Mouse (Mus musculus): ENCODE data around the gene Ppp1r12a.

Gene Ppp1r12a

DNA sequence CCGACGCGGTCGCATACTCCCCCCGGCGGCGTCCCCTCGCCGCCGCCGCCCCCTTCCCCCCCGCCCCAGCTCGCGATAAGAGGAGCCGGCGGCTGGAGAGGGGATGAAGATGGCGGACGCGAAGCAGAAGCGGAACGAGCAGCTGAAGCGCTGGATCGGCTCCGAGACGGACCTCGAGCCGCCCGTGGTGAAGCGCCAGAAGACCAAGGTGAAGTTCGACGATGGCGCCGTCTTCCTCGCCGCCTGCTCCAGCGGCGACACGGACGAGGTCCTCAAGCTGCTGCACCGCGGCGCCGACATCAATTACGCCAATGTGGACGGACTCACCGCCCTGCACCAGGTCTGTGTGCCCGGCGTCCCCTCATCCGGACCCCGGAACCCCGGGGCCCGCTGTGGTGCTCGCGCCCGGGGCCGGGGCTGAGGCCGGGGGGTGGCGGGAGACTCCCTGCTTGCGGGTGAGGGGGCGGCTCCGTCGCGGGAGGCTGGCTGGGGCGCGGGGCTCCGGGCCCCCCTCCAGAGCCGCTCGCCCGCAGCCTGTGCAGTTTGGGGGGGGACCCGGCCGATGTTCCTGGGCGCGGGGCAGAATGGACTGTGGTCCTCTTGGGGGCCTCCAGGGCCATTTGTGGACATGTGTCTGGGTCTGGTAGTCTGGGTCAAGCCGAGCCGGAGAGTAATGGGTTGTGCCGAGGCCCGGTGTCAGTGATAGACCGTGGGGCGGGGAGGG is 466 bp downstream of the Ppp1r12a start:
- no peak for DNase-seq (ENCODE audit: low spot score)

DNA sequence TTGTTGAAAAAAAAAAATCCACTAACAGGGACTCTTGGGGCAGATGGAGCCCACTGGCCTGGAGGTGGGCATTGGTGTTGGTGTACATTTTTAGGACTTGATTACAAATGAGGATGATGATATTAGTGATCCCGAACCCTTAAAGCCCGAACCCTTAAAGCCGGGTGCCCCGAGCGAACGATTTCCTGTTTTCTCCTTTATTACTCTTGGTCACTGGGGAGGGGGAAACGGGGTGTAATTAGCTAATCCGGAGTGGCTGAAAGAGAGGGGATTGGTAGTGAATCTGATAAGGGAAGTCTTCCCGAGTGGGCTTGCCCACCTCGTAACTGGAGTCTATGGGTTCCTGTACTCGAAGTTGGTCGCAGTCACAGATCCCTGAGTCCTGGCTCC is 1.0 kb downstream of the Ppp1r12a start:
- no peak for DNase-seq (ENCODE audit: low spot score)

DNA sequence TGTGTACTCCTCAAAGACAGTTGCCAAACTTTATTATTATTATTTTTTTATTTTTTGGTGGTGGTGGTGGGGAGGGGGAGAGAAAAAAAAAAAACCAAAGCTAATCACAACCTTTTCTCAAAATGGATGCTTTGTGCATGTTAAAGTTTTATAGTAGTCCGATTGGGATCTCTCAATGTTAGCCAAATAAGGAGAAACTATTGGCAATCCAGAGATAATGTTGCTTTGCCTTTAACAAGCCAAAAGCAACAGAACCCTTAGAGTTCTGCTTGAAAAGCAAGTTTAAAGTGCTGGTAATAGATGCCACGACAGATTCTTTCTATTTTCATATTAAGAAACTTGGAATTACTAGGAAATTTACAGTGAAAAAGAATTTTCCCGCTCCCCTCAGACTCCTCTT is 1.5 kb downstream of the Ppp1r12a start:
- DNase-seq (ENCODE audit: low spot score), result no peak

DNA sequence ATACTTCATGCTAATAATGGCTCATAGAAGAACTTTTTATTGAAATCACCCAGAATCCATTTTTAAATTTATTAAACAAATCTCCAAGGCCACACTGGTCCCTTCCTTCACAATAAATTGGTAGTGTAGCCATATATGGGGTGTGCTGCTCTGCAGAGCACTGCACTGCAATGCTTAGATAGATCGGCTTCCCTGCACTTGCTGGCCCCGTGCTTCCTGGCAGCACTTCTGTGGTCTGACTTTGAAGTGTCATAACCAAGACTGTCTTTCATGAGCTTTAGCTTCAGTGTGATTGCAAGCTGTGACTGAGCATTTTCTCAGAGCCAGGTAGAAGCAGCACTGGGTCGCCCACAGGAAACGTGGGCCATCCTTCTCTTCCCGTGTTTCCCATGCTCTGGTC is 5.8 kb downstream of the Ppp1r12a start:
- DNase-seq (ENCODE audit: low spot score), result no peak

DNA sequence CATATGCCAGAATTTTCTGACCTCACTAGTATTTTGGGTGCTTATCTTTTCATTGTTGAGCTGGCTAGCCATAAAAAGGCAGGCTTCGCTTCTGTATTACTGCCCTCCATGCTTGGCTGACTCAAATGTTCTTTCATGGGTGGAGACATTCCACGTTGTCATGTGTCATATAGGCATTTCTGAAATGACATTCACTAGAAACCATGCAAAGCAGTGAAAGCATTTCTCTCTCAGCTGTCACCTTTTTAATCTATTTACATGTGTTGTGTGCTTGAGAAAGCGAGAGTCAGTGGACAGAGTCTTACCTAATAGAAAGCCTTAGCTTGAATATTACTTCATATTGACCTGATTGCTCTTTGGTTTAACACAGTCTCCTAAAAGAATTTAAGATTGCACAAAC is 8.8 kb downstream of the Ppp1r12a start:
- no peak for DNase-seq (ENCODE audit: low spot score)

DNA sequence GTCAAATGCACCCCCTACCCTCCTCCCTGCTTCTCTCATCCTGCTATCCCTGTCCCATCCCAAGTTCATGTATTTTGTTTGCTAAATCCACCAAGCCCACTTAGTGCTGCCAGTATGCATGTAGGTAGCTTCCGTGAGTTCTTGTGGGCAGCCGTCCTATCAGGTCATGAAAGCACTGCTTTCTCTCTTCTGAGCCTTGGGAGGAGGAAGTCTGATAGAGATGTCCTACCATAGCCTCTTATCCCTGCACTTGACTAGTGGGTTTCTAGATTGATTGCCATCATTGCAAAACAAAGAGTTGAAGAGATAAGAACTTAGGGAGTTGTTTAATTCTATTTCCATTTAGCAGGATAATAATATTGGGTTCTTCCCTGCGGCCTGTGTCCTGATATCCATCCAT is 9.6 kb downstream of the Ppp1r12a start:
- no peak for DNase-seq (ENCODE audit: low spot score)

DNA sequence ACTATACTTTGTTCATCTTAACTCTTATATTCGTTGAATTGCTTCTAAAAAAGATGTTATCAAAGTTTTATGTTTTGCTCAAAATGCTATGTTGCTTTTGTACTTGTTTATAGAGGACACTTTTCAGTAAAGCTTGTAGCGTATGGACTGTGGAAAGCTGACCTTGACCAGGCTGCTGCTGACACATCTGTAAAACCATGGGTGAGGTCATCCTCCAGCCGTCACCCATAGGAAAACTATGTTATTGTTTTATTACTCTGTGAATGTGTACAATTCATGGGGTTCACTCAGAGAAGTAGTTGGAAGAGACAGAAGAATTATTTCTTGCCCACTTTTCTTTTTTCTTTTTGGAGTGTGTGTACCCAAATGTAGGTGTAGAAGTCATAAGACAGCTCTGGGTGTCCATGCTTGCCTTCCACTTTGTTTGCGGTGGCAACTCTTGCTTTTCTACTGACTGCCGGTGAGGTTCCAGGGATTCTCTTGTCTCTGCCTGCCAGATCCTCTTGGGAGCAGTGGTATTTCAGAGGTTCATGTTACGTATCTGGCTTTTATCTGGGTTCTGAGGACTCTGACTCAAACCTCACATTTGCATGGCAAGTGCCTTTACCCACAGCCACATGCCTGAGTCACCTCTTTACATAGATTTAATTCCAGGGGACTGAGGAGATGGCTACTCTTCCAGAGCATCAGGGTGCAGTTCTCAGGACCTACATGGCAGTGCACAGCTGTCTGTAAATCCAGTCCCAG is 11.0 kb downstream of the Ppp1r12a start:
- no peak for DNase-seq (ENCODE audit: low spot score)

DNA sequence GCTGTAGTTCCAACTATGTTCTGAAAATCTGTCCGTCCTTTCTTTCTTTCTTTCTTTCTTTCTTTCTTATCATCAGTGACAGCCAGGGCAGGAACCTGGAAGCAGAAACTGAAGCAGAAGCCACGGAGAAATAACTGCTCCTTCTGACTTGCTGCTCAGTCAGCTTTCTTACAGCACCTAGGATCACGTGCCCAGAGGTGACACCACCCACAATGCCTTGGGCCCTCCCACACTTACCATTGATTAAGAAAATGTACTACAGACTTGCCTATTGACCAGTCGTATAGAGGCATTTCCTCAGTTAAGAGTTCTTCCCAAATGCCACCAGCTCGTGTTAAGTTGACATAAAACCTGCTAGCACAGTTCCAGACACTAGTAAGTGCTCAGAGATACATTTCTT is 12.1 kb downstream of the Ppp1r12a start:
- DNase-seq (ENCODE audit: low spot score), result no peak

DNA sequence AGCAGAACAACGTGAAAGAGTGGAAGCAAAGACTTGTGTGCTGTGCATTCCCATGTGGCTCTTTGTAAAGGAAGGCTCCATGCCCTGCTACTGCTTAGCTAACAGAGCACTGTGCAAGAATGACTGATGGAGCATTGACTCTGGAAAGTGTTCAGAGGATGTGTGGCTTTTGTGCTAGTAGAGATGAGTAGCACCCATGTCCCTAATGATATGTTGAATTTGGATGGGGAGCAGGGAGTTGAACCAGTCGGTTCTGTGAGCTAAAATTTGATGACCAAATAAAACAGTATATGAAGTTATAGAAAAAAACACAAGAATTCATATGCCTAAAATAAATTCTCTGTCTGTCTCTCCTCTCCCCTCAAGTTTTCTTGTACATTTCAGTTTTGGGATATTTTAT is 13.9 kb downstream of the Ppp1r12a start:
- DNase-seq (ENCODE audit: low spot score), result no peak

DNA sequence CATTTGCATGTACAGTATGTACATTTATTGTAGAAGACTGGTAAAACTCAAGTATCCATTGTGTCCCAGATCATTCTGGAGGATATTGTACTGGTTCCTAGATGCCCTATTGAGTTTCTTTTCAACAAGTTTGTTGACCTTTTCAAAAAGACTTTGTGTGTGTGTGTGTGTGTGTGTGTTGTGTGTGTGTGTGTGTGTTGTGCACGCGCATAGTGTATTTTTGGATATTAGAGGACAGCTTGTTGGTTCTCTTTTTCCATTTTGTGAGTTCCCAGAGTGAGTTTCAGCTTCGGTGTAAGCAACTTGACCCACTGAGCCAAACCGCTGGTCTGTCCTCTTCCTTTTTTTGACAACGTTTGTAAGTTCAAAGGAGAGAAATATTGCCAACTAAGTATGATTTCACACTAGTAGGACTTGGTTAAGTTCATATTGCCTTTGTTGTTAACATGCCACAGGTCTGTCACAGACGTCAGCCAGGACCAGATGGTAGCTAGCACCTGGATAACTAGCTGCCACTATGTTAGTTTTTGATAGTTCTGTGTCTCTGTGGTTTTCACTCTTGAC is 16.4 kb downstream of the Ppp1r12a start:
- DNase-seq (ENCODE audit: low spot score), result no peak

DNA sequence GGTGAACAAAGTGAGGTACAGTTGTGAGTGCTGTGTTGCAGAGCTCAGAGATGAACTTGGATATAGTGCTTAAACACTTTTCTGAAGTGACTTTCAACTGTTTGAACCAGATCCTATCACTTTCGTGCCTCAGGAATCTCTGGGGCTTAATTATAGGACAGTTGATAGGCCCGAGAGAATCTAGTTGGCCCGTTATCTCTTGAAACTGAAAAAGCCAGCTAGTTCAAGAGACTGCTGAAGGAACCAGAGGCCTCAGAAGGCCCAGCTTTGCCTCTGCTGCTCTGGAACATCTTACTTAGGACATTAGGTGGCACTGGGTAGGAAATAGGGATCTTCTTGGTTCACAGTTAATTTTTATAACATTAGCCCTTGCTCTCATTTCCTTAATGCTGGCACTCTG is 17.4 kb downstream of the Ppp1r12a start:
- DNase-seq (ENCODE audit: low spot score), result no peak

DNA sequence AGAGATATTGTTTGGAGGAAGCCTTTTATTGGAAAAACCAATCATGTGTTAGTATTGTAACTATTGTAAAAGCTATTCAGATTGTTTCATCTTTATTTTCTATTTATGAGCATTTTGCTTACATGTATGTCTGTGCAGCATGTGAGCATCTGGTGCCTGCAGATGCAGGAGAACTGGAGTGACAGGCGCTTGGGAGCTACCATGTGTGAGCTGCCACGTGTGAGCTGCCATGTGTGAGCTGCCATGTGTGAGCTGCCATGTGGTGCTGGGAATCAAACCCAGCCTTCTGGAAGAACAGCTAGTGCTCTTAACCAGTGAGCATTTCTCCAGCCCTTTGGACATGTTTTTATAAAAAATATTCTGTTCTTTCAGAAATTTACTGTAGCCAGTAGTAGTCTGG is 18.3 kb downstream of the Ppp1r12a start:
- DNase-seq (ENCODE audit: low spot score), result no peak

DNA sequence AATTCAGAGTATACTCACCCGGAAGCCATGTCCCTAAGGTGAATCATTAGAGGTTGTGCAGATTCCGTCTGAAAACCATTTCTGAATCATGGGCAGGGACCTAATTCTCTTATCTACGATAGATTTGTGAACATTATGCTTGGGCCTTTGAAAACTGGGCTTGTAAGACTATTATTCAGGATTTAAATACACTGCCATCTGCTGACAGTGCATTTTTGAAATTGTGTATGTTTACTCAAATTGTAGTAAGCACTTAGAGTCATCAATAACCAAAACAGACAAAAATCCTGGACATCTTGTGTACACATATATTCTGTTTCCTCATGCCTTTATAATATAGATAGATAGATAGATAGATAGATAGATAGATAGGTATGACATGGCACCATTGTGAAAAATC is 19.9 kb downstream of the Ppp1r12a start:
- DNase-seq (ENCODE audit: low spot score), result no peak

DNA sequence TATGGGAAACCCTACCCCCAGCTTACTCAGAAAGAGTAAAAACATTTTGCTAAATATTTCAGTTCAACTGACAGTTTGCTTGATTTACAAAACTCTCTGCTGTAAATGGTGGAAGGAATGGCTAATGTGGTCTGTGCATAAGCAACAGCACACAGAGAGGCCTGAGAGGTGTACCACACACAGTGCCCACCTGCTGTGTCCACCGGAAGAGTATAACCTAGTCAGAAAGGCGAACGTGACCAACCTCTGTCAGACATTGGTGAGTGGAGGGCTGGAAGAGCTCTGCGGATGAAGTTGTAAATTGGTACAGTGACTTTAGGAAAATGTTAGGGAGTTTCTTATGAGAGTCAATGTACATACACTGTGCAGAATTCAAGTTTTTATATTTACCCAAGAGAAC is 20.4 kb downstream of the Ppp1r12a start:
- DNase-seq (ENCODE audit: low spot score), result no peak

DNA sequence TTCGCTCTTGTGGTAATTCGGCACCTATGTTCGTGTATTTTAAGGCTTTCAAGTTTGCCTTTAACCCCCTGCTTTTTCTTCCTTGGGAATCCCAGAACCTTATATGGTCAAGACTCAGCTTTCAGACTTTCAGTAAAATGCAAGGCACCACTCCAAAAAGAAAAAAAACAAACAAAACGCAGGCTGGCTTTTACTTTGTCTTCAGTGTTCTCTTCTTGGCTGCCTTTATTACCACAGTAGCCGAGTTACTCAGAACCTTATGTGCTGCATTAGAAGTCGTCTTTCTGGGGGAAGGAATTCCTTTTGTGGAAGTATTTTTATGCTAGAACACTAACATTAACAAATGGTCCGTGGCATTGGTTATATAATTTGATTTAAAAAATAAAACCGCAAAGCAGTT is 22.8 kb downstream of the Ppp1r12a start:
- no peak for DNase-seq (ENCODE audit: low spot score)

DNA sequence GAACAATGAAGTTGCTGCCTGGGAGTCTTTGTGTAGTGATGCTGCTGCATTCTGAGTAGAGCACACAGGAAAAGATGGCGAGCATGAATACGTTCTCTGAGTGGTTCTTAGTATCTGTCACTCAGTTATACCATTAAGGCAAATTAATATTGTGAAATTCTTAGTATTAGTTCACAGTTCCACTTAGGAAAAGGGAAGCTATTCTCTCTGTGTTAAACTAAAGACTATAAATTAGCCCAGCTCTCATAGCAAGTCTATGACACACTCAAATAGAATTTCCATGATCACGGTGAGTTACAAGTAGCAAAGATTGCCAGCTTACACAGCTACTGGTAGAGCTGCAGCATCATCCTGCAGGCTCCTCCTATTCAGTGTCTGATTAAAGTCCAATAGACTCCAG is 23.3 kb downstream of the Ppp1r12a start:
- no peak for DNase-seq (ENCODE audit: low spot score)

DNA sequence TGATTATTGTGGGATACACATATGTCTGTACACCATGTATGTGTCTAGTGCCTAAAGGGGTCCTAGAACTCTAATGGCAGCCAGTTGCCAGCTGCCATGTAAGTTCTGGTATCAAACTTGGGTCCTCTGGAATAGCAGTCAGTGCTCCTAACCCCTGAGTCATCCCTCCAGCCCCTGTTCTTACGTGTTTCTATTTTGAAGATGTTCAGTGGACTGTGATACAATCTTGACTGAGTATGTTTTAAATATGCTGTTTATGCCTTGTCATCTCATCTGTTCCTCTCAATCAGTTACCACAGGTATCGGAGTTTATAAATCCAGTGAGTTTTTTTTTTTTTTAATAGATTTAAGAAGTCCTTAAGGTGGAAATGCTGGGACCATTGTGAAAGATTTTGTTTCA is 27.3 kb downstream of the Ppp1r12a start:
- DNase-seq (ENCODE audit: low spot score), result no peak

DNA sequence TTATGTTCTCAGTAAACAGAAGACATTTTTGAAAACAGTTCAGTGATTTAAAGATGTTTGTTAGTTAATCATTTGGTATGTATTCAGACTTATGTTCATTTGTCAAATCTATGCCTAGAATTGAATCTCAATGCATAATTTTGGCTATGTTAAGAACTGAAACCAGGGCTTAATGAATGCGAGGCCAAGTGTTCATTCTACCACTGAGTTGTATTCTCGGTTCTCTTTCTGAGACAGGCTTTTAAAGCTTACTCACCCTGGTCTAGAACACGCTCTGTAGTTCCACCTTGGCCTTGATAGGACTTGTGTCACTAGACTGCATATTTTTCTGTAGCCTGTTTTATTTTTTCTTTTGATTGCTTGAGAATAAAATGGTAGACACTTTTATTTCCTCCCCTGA is 28.0 kb downstream of the Ppp1r12a start:
- no peak for DNase-seq (ENCODE audit: low spot score)

DNA sequence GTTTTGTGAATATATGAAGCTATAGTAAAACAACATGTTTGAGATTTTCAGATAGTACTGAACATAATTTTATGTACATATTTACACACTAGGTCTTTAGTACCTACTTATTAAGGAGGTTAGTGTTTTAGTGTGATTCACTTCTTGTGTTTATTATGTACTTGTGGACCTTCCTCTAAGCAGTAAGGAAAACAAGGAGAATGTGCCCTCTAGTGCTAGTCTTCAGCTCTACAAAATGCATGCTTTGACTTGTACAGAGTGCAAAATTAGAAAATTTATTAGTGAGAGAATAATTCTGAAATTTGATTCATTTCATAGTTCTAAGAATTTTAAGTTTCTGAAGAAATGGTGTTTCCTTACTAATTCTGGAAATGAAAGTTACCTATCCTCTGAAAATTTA is 28.6 kb downstream of the Ppp1r12a start:
- DNase-seq (ENCODE audit: low spot score), result no peak

DNA sequence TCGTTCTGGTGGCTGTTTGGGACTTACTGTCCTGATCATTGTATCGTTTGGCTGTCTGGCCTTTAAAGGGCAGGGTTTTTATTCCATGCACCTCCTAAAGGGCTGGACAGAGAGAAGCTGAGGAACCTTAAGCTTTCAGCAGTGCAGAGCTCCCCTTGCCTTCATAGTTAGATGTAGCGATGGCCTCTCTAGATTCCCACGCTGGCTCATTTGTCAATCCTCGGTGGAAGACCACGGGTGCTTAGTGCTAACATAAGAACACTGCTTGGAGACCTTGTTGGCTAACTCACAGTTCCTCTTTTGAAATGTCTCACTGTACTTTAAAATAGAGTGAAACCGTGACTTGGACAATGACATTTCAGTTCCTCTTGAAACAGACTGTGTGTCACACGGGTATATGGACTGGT is 29.4 kb downstream of the Ppp1r12a start:
- no peak for DNase-seq (ENCODE audit: low spot score)

DNA sequence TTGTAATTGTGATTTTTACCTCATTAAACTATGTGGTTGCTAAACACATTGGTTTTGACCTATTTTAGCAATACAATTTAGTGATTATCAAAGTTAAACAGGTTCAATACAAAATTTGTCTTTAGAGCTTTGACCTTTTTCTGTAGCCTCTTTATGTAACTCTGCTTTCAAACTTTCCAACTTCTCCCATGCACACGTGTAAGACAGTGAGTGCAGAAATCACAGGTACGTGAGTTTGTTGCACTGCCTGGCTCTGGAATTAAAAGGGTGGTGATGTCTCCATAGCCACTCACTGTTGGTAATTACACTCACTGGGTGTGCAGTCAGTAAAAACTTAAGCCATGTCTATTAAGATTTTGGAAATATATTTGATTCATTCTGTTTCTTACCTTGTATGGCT is 30.3 kb downstream of the Ppp1r12a start:
- no peak for DNase-seq (ENCODE audit: low spot score)

DNA sequence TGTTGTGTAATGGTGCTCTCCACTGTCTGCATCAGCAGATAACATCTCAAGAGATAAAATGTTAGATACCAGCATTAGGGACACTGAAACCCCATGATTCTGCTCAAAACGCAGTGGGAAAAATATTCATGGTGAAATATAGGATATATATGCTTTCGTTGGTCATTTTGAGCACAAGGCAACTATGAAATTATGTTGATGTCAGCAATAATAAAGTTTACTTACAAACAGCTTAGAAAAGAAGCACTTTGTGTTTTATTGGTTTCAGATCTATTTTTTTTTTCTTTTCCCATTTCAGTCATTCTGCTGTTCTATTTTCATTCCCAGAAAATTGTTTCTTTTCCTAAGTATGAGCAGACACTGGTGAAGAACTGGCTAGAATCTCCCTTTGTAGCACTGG is 34.1 kb downstream of the Ppp1r12a start:
- no peak for DNase-seq (ENCODE audit: low spot score)

DNA sequence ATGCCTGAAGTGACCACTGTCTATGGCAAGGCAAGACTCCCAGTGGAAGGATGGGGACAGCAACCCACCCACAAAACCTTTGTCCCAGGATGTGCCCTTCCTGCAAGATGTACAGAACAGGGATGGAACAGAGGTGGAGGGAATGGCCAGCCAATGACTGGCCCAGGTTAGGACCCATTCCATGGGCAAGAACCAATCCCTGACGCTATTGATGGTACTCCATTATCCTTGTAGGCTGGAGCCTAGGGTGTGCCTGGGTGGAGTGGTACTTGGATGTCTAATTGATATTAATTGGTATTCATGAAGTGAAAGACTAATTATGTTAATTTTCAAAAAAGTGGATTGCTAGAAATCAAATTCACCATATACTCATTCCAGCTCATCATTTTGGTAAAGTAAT is 35.5 kb downstream of the Ppp1r12a start:
- DNase-seq (ENCODE audit: low spot score), result no peak

DNA sequence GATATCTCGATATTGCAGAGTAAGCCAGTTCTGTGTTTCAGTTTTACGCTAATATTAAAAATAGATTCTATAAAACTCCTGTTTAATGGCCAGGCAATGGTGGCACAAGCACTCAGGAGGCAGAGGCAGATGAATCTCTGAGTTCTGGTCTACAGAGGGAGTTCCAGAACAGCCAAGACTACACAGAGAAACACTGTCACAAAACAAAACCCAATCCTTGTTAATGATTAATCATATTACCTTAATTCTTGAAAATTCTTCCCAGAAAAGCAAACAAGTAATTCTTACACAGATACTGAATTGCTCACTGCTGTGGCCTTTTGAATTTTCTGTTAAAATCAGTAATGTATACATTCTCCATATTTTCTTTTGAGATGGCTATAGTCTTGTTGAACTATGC is 37.0 kb downstream of the Ppp1r12a start:
- DNase-seq (ENCODE audit: low spot score), result no peak
